Mouse (Mus musculus) Patski (cell line): ENCODE measurements around the gene Actrt3. TPM values are rescaled to one million over a fixed set of nuclear protein-coding genes. Genes with fewer than 3 reads are reported as not detected.

Source experiments
- ATAC-seq: fragments of 100-300 bp; one replicate; pipeline ENCODE4 v1.8.0; 2021
- CTCF ChIA-PET: fragments of 350-600 bp; sonication (Branson Sonifier 250); formaldehyde crosslinking; loops from one replicate; lab custom pipeline; 2022; ENCODE audit warnings: inconsistent platforms; lab: Charles Lee
- POLR2A ChIA-PET: fragments of 350-600 bp; sonication (Branson Sonifier 250); formaldehyde crosslinking; loops from one replicate; lab custom pipeline; 2022; ENCODE audit warnings: antibody characterized with exemption, inconsistent platforms; lab: Charles Lee
- DNase-seq: peaks from one replicate; pipeline ENCODE4 v3.0.0-alpha.2; 2011; ENCODE audit warnings: low read depth, low spot score
- H3K27me3 ChIP-seq: fragments of 371-371 bp; one replicate; pipeline ENCODE4 v1.5.1; 2021
- CTCF ChIP-seq: fragments of 100-300 bp; IDR thresholded peaks from one replicate; pipeline ENCODE4 v1.5.1; 2021
- in situ Hi-C: fragments of 300-500 bp; cut with MboI; formaldehyde crosslinking; loops from 3 replicates; pipeline ENCODE4 v1.11.1; 2018; ENCODE audit warnings: low pct_unique_long_range_greater_than_20kb, mixed read lengths
- polyA plus RNA-seq: library from polyadenylated mRNA; unstranded; gene quantifications from one replicate; pipeline ENCODE4 v1.2.3, GENCODE M21; 2021

Gene Actrt3
- polyA plus RNA-seq, result 0.05 TPM

DNA sequence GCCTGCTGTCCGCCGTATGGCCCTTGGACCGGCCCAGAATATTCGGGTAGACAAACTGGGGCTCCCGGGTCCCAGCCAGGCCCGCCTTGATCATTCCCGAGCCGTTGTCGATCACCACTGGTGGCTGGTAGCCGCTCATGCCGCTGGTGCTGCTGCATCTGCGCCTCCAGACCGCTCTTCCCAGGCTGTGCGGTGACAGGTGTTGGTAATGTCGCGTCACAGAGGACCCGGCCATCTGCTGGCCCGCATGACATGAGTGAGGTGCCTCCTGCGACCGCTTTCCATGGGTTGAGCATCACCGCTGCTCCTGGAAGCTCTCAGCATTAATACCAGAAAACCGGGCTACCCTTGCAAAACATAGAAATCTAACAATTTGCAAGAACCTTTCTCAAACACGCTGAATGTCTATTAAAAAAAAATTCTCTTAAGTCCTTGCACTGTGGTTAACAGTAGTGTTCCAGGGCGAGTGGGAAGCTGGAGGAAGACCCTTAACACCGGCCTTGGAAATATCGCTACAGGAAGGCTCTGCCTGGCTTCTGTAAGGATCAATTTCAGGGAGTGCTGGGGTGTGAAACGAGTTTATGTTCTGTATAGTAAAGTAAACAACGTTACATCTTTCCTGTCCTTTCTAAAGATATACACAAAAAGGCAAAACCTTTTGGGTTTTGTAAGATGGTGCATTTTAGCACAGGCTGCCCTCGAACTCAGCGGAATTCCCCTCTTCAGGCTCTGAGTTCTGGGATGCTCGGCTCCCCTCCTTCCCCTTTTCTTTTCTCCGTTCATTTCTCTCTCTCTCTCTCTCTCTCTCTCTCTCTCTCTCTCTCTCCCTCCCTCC lies at the start of gene Actrt3:
Gene Actrt3, minus strand, starts transcription at position 229 of the 835 bp plus-strand sequence.
- H3K27me3 ChIP-seq, result no peaks in the 10 kb centered on the region
- DNase-seq, result no peak
- no peak for ATAC-seq
- TF ChIP-seq CTCF, result no peak
- POLR2A ChIA-PET, result interaction anchor here (0.6 kb wide), 1 partner anchor 662 kb away, joined by 3 read pairs; no protein-coding TSS in a partner anchor
- in situ Hi-C loops, result loop anchor here (5.0 to 10.0 kb wide), 4 partner anchors 195 to 1005 kb away; partner anchors contain the start of gene Sec62
- CTCF ChIA-PET, result interaction anchor here (1.8 to 2.5 kb wide), 2 partner anchors 8 to 10 kb away, joined by 7 to 13 read pairs; no protein-coding TSS in a partner anchor

DNA sequence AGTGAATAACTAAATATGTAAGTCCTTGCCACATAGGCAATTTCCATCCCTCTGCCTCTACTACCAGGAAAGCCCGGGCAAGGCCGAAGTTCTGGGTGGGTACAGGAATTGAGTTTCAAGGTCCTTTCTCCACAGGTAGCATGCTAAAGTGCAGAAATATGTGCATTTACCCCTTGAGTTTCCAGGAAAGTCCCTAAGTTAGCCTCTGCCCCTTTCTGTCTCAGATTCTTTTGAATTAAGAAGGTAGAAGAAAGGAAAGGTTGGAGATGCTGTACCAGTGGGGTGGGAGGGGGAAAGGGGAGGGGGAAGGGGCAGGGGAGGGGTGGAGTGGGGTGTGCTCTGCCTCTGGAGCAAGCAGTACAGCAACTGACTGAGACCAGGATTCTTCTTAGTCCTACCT lies 48.7 kb upstream of the Actrt3 start:
- CTCF ChIA-PET, result no interaction called here
- in situ Hi-C loops, result no loop called here
- POLR2A ChIA-PET, result no interaction called here
- peaks cover 32% of the 10 kb centered on the region for H3K27me3 ChIP-seq
- no peak for ATAC-seq
- no peak for DNase-seq
- no peak for TF ChIP-seq CTCF

DNA sequence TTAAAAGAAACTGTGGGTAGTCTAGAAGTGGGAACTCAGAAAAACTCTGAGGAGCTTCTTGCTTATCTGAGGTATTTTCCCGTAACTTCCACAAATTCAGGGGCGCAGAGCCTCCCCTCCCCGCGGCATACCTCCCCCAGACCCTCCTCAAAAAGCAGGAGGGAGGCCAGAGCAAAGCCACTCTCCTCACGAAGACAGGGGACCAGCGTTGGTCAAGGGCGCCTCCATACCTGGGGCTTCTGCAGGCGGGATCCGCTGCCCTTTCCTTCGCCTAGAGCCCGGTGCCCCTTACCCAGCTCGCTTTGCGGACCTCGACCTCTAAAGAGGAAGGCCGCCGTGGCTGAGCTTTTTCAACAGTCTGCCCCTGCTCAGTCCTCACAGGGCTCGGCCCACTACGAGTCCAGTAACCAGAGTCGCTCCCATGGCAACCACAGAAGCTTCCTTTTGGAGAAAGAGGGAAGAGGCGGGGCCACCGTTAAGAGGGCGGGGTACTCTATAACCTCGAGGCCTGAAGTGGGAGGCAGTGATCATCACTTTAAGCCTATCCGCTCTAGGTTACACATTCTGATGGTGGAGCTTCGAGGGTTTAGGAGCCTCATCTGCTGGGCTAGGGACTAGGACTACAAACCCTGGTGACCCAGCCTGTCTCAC lies 47.8 kb upstream of the Actrt3 start, which contains the start of gene Lrrc34:
Gene Lrrc34, minus strand, starts transcription at position 430 of the 651 bp plus-strand sequence.
- no peak for ATAC-seq
- no peak for TF ChIP-seq CTCF
- H3K27me3 ChIP-seq, result peaks cover 24% of the 10 kb centered on the region
- ChIA-PET CTCF (no interaction called here), POLR2A (no interaction called here)
- no peak for DNase-seq
- in situ Hi-C loops, result no loop called here

DNA sequence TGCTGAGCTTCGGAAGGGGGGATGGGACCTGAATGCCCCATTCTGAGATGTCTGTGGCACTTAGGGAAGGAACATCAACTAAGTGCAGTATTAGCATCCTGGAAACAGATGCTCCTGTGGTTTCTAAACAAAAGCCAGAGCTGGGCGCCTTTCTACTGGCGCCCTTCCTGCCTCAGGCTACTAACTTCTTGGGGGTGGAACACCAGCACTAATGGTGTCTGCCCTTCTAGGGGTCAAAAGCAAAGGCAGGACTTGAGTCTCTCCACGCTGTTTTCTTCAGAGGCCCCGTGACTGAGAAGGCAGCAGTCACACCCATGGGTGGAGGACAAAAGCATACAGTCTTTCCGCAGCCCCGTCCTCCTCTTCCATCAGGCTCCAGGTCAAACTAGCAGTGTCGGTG lies 47.0 kb upstream of the Actrt3 start:
- ChIA-PET CTCF (interaction anchor here (1.3 kb wide), 1 partner anchor 9 kb away, joined by 3 read pairs; no protein-coding TSS in a partner anchor), POLR2A (no interaction called here)
- TF ChIP-seq CTCF, result no peak
- ATAC-seq (no peak), DNase-seq (no peak)
- in situ Hi-C loops, result no loop called here
- peaks cover 20% of the 10 kb centered on the region for H3K27me3 ChIP-seq

DNA sequence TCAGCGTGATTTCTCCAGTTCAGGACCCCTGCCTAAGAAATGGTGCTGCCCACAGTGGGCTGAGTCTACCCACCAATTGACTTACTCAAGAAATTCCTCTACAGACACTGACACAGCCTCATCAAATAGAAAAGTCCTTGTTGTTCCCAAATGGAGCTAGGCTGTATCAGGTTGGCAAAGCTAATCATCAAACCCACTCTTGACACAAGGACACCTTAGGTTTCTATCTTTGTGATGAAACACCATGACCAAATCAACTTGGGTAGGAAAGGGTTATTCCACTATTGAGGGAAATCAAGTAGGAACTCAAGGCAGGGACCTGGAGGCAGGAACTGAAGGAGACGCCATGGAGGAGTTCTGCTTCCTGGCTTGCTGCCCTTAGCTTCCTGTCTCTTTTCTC lies 44.5 kb upstream of the Actrt3 start, which contains the start of gene Lrriq4:
Gene Lrriq4, plus strand, starts transcription at position 301 of the 400 bp plus-strand sequence.
- DNase-seq (no peak), ATAC-seq (no peak)
- peaks cover 2% of the 10 kb centered on the region for H3K27me3 ChIP-seq
- POLR2A ChIA-PET, result no interaction called here
- TF ChIP-seq CTCF, result no peak
- CTCF ChIA-PET, result no interaction called here
- in situ Hi-C loops, result no loop called here

DNA sequence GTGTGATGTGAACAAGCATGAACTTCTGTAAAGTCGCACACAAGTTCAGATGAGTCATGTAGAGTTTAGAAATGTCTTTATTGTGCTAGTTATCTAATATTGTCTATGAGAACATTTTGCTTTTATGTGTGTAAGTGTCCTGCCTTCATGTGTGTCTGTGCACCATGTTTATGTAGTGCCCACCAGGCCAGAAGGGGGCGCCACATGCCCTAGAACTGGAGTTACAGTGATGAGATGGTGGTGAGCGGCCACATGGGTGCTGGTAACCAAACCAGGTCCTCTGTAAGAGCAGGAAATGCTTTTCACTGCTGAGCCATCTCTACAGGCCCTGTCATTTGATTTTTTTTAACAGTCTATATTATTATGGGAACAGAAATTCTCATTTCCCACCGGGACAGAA lies 35.9 kb upstream of the Actrt3 start:
- ChIA-PET POLR2A (no interaction called here), CTCF (interaction anchor here (1.7 kb wide), 1 partner anchor 12 kb away, joined by 5 read pairs; no protein-coding TSS in a partner anchor)
- TF ChIP-seq CTCF, result peak; percentile 37
- no peaks in the 10 kb centered on the region for H3K27me3 ChIP-seq
- ATAC-seq, result no peak
- no peak for DNase-seq
- in situ Hi-C loops, result no loop called here

DNA sequence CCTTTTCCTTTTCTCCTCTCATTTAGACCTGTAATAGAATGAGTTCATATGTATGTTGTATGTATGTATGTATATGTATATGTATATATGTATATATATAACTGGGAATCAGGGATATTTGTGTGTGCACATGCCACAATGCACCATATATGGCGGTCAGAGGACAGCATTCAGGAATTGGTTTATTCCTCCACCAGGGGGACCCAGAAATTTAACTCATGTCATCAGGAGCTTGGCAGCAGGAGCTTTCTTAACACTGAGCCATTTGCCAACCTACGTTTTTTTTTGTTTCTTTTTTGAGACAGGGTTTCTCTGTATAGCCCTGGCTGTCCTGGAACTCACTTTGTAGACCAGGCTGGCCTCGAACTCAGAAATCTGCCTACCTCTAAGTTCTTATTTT lies 33.9 kb upstream of the Actrt3 start:
- TF ChIP-seq CTCF, result peak; percentile 50
- H3K27me3 ChIP-seq, result no peaks in the 10 kb centered on the region
- DNase-seq, result no peak
- CTCF ChIA-PET, result interaction anchor here (1.1 to 1.8 kb wide), 4 partner anchors 12 to 57 kb away, joined by 3 to 6 read pairs (median 4); no protein-coding TSS in a partner anchor
- ATAC-seq, result no peak
- POLR2A ChIA-PET, result no interaction called here
- in situ Hi-C loops, result no loop called here

DNA sequence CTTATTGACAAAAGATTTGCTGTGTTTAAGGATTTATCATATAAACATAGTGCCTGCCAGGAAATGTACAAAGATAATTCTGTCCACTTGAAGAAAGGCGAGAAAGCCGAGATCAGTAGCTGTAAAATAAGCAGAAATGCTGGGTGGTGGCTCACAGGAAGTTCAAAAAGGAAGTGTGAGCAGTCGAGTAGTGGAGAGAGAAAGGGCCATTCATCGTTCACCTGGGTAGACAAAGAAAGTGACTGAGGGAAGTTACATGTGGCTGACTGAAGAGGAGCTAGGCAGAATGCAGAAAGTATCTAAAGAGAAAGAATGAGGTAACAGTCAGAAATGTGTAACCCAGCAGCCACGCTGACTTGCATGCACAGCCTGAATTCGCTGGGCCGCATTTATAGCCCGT lies 20.4 kb upstream of the Actrt3 start:
- no peak for TF ChIP-seq CTCF
- no peak for ATAC-seq
- in situ Hi-C loops, result no loop called here
- CTCF ChIA-PET, result interaction anchor here (0.7 to 4.5 kb wide), 5 partner anchors 8 to 17 kb away, joined by 3 to 35 read pairs (median 3); no protein-coding TSS in a partner anchor
- H3K27me3 ChIP-seq, result no peaks in the 10 kb centered on the region
- no peak for DNase-seq
- POLR2A ChIA-PET, result interaction anchor here (1.3 to 2.9 kb wide), 2 partner anchors 10 to 17 kb away, joined by 3 to 7 read pairs; no protein-coding TSS in a partner anchor

DNA sequence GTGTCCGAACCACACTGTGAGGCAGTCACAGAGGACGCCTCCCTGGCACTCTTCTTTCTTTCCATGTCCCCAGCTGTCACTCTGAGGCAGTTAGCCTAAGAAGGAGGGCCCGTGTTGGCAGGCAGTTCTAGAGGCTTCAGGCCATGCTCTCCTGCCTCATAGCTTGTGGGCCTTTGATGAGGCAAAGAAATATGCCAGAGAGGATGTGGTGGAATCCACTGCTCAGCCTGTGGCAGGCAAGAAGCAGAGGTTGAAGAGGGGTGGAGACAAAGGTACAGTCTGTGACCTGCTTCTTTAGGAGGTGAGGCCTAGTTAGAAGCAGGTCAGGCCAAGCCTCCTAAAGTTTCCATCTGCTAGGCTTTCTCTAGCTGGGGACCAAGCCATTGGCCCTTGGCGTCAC lies 11.2 kb upstream of the Actrt3 start:
- H3K27me3 ChIP-seq, result no peaks in the 10 kb centered on the region
- no peak for ATAC-seq
- no peak for DNase-seq
- CTCF ChIA-PET, result interaction anchor here (1.0 to 5.8 kb wide), 6 partner anchors 8 to 223 kb away, joined by 3 to 35 read pairs (median 6); no protein-coding TSS in a partner anchor
- POLR2A ChIA-PET, result interaction anchor here (1.6 kb wide), 1 partner anchor 10 kb away, joined by 7 read pairs; no protein-coding TSS in a partner anchor
- in situ Hi-C loops, result no loop called here
- no peak for TF ChIP-seq CTCF

DNA sequence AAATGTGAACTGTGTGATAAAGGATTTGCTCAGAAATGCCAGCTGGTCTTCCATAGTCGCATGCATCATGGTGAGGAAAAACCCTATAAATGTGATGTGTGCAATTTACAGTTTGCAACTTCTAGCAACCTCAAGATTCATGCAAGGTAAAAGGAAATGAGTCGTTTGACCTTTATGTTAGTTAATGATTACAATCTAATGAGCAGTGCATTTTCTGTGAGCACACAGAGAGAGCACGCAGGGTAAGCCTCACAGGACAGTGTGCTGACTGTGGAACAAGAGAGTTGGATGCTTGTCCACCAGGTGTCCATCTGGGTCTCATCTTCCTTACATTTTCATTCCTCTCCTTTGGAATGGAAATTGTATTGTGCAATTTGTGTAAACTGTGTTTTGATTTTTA lies 9.3 kb upstream of the Actrt3 start:
- ChIA-PET POLR2A (interaction anchor here (1.3 kb wide), 1 partner anchor 47 kb away, joined by 3 read pairs; no protein-coding TSS in a partner anchor), CTCF (interaction anchor here (0.9 to 4.5 kb wide), 5 partner anchors 9 to 366 kb away, joined by 3 to 19 read pairs (median 3); partner anchors contain the start of gene Actrt3)
- in situ Hi-C loops, result loop anchor here (10.0 kb wide), 1 partner anchor 186 kb away; the partner anchor contains the start of gene Sec62
- no peaks in the 10 kb centered on the region for H3K27me3 ChIP-seq
- DNase-seq (no peak), ATAC-seq (peak; percentile 47)
- no peak for TF ChIP-seq CTCF
